ENCODE assay signal across 9 mouse cellular contexts in the genomic region with DNA sequence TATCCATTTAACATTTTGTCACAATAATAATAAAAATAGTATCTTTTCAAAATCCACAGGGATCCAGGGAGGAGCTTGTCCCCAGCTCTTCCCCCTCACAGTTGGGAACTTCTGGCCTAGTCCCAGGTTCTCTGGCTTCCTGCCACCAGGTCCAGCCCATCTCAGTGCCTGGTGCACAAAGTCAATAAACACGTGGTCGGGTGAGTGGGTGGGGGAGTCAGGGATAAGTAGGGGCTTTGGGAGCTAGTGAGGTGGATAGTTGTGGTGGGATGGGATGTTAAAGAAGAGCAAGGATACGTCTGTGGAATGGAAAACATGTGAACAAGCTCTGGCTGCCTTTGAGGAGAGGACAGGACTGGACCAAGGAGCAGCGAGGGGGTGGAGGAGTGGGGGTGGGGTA. TPM values are rescaled to one million over a fixed set of nuclear protein-coding genes. Genes with fewer than 3 reads are reported as not detected.
DNase-seq lines count a peak whose midpoint lies in the region; ATAC-seq and TF ChIP-seq lines count a peak whose summit lies in the region.
"Had no signal": no experiment of that assay in that cellular context is flagged by ENCODE, and none has a peak within 500 bp of the region (broad histone marks: within the 10 kb centered on the region; RNA-seq: fewer than 3 reads in every experiment).

No protein-coding gene starts in this region.

- peak; percentile 67 to 81 for DNase-seq in adrenal gland, adult (ENCODE audit: inconsistent age in 2 of 2, low spot score in 1 of 2)
- no peak for DNase-seq in adrenal gland, adult 8-10 months
- no peak for DNase-seq in Patski (ENCODE audit: low read depth, low spot score)
- DNase-seq in gastrocnemius, postnatal 14 days, result peak; percentile 91
- DNase-seq in kidney, adult 18-20 months, result peak; percentile 78
- DNase-seq in lung, embryonic 14.5 days, result peak; percentile 85
- peak; percentile 66 to 82 for DNase-seq in urinary bladder, postnatal 36 days (ENCODE audit: low spot score in 2 of 2)
- no peak for DNase-seq in frontal cortex, postnatal 36 days (ENCODE audit: low spot score in 2 of 2)

- in situ Hi-C loops in Patski (cut with MboI; ENCODE audit: low pct_unique_long_range_greater_than_20kb), result no loop called here

- CTCF ChIA-PET in Patski (lab: Charles Lee), result interaction anchor here (1.2 to 6.2 kb wide), 3 partner anchors 20 to 41 kb away, joined by 4 to 51 read pairs (median 5); no protein-coding TSS in a partner anchor

- peak overlapping the region; percentile 39 for H3K9ac ChIP-seq in lung, embryonic 14.5 days

- intact Hi-C loops in gastrocnemius, postnatal 14 days (cut with DNase I; ENCODE audit: low total_unique reads), result no loop called here

- peaks cover 12% of the 10 kb centered on the region for H3K4me1 ChIP-seq in lung, embryonic 14.5 days (ENCODE audit: insufficient read depth)

- peak overlapping the region; percentile 77; the same call in 1 of the 2 replicates for H3K27ac ChIP-seq in lung, embryonic 14.5 days (ENCODE audit: low read depth)

- POLR2A ChIA-PET in Patski (lab: Charles Lee), result interaction anchor here (1.9 kb wide), 1 partner anchor 29 kb away, joined by 13 read pairs; no protein-coding TSS in a partner anchor

- 11% methylated on average over 4 of the region's 4 CpGs for WGBS in lung, embryonic 14.5 days

- no peak overlapping the region for H3K4me3 ChIP-seq in lung, embryonic 14.5 days (ENCODE audit: low read depth, low read length)
- H3K4me3 ChIP-seq: embryonic facial prominence, embryonic 13.5 days had no signal

- H3K4me2 ChIP-seq in lung, embryonic 14.5 days, result peak overlapping the region; percentile 36; the same call in 1 of the 2 replicates
- H3K4me2 ChIP-seq: embryonic facial prominence, embryonic 13.5 days had no signal

- H3K9me3 ChIP-seq in lung, embryonic 14.5 days (ENCODE audit: low read depth, low read length), result no peaks in the 10 kb centered on the region
- H3K9me3 ChIP-seq: embryonic facial prominence, embryonic 13.5 days had no signal

- no peaks in the 10 kb centered on the region for H3K27me3 ChIP-seq in Patski
- H3K27me3 ChIP-seq in lung, embryonic 14.5 days (ENCODE audit: insufficient read depth, low read length), result no peaks in the 10 kb centered on the region
- H3K27me3 ChIP-seq: embryonic facial prominence, embryonic 13.5 days had no signal

- ATAC-seq in Patski, result peak; percentile 6
- ATAC-seq in lung, embryonic 14.5 days (ENCODE audit: insufficient read depth), result no peak

- H3K36me3 ChIP-seq in lung, embryonic 14.5 days (ENCODE audit: insufficient read depth), result no peaks in the 10 kb centered on the region
- H3K36me3 ChIP-seq: embryonic facial prominence, embryonic 13.5 days had no signal

- no peak for TF ChIP-seq CTCF in Patski (IDR thresholded peaks at IDR 0.05)
- TF ChIP-seq CTCF in lung, embryonic 14.5 days (IDR thresholded peaks at IDR 0.05; ENCODE audit: low read depth), result no peak

RNA-seq across cellular contexts. Expression of gene Tnfsf13, which starts 0.8 kb away (rescaled TPM):
- total RNA-seq in adrenal gland, adult 8-10 months (2022), result 1 to 10 TPM; 2.5 to 7.3 (median 4.5) TPM
- polyA plus RNA-seq in Patski (2021), result 5.0 TPM
- 1 to 10 TPM; 1.3 to 1.8 TPM for total RNA-seq in gastrocnemius, postnatal 14 days (2021)
- 0.64 and 0.93 TPM in 2 replicates for polyA plus RNA-seq in lung, embryonic 14.5 days (2014; fragmentation: Nextera tagmentation; extraction: Ambion mirVana)

RNA-seq across cellular contexts. Expression of gene Senp3, which starts 4.5 kb away (rescaled TPM):
- 10 to 100 TPM; 72.5 to 92.1 (median 85.0) TPM for total RNA-seq in adrenal gland, adult 8-10 months (2022)
- polyA plus RNA-seq in Patski (2021), result 116 TPM
- 10 to 100 TPM; 22.4 to 23.2 TPM for total RNA-seq in gastrocnemius, postnatal 14 days (2021)
- 78.7 and 95.0 TPM in 2 replicates for polyA plus RNA-seq in lung, embryonic 14.5 days (2014; fragmentation: Nextera tagmentation; extraction: Ambion mirVana)

RNA-seq across cellular contexts. Expression of gene Tnfsf12, which starts 9.3 kb away (rescaled TPM):
- 10 to 100 TPM; 24.1 to 47.6 (median 36.3) TPM for total RNA-seq in adrenal gland, adult 8-10 months (2022)
- polyA plus RNA-seq in Patski (2021), result 26.6 TPM
- total RNA-seq in gastrocnemius, postnatal 14 days (2021), result 10 to 100 TPM; 14.0 to 14.8 TPM
- polyA plus RNA-seq in lung, embryonic 14.5 days (2014; fragmentation: Nextera tagmentation; extraction: Ambion mirVana), result 10.0 and 11.6 TPM in 2 replicates

RNA-seq across cellular contexts. Expression of gene Tnfsfm13, which starts 9.5 kb away (rescaled TPM):
- 1 to 10 TPM; 3.4 to 8.4 (median 7.9) TPM for total RNA-seq in adrenal gland, adult 8-10 months (2022)
- 7.2 TPM for polyA plus RNA-seq in Patski (2021)
- 1 to 10 TPM; 2.2 to 3.0 TPM for total RNA-seq in gastrocnemius, postnatal 14 days (2021)
- 4.4 and 5.3 TPM in 2 replicates for polyA plus RNA-seq in lung, embryonic 14.5 days (2014; fragmentation: Nextera tagmentation; extraction: Ambion mirVana)

RNA-seq across cellular contexts. Expression of gene Eif4a1, which starts 14.2 kb away (rescaled TPM):
- total RNA-seq in adrenal gland, adult 8-10 months (2022), result 100 to 1,000 TPM; 500 to 614 (median 555) TPM
- 592 TPM for polyA plus RNA-seq in Patski (2021)
- 100 to 1,000 TPM; 141 to 170 TPM for total RNA-seq in gastrocnemius, postnatal 14 days (2021)
- 695 and 712 TPM in 2 replicates for polyA plus RNA-seq in lung, embryonic 14.5 days (2014; fragmentation: Nextera tagmentation; extraction: Ambion mirVana)

Comparison
In these comparisons a context has a peak if more than half of its experiments do, and no peak if none do; other contexts are left out.
1. DNase-seq: peak in adrenal gland, adult (2 of 2), gastrocnemius, postnatal 14 days (single experiment), kidney, adult 18-20 months (single experiment), lung, embryonic 14.5 days (single experiment) and urinary bladder, postnatal 36 days (2 of 2); none in adrenal gland, adult 8-10 months (single experiment), Patski (single experiment) and frontal cortex, postnatal 36 days (0 of 2).